Mouse (Mus musculus) embryonic stem cell, embryonic (primary cell): ENCODE results near the gene Parvg.

ENCODE experiments used
- CTCF ChIA-PET, 4 experiments: fragments of 300-600 bp in 2 of 4; fragments of 350-600 bp in 2 of 4; sonication (Branson Sonifier 250); formaldehyde crosslinking; loops; one replicate each; lab custom pipeline; 2022; ENCODE audit warnings: inconsistent platforms in 2 of 4; lab: Charles Lee
- POLR2A ChIA-PET, 4 experiments: fragments of 300-600 bp in 2 of 4; fragments of 350-600 bp in 2 of 4; sonication (Branson Sonifier 250); formaldehyde crosslinking; loops; one replicate each; lab custom pipeline; 2022; ENCODE audit warnings: antibody characterized with exemption in 4 of 4, inconsistent platforms in 1 of 4; lab: Charles Lee

Gene Parvg

DNA sequence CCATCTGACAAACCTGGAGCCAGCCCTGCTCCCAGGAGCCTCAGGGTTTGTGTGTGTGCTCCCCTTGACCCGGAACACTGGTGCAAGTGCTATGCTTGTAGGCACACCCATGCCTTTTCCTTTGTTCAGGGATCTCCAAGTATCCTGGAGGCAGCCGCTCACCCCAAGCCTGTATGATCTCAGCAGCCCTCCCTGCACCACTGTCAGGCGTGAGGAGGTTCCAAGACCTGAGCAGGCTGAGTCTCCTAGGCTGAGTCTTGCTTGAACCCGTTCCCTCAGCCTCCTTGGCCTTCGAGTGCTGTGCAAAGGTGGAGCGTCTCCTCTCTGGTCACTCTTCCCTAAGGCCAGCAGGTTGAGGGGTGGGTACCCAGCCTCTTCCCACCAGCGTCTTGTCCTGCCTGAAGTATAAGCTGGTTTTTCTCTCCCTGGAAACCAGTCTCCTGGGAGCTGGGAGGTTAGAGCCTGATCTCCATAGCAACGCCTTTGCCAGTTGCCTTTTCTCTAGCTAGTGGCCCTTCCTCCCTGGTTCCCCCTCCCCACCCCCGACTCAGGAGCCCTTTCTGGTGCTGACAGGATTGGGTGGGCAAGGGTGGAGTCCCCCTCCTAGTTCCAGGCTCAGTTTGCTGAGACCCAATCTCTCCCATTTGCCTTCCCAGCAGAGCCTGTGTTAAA is 24.0 kb upstream of the Parvg start:
- ChIA-PET POLR2A (interaction anchor here in 2 of 4 experiments (0.7 to 1.7 kb wide), 3 partner anchors 18 to 116 kb away, joined by 3 to 5 read pairs (median 4); no protein-coding TSS in a partner anchor), CTCF (no interaction called here)

- CTCF ChIA-PET: interaction anchor here in 3 of 4 experiments (0.5 to 1.2 kb wide), 5 partner anchors 15 to 444 kb away, joined by 3 to 7 read pairs (median 4); no protein-coding TSS in a partner anchor
- POLR2A ChIA-PET: interaction anchor here in 2 of 4 experiments (0.6 to 1.7 kb wide), 6 partner anchors 16 to 644 kb away, joined by 3 to 5 read pairs (median 4); no protein-coding TSS in a partner anchor
Measured at GRCm38 (mm10) chr15:84300591-84300990, 23.2 kb upstream of the Parvg start.

GRCm38 (mm10) chr15:84301026-84301425 is 22.8 kb upstream of the Parvg start:
- ChIA-PET CTCF (interaction anchor here in 3 of 4 experiments (0.6 to 1.2 kb wide), 4 partner anchors 16 to 444 kb away, joined by 3 to 7 read pairs (median 4); no protein-coding TSS in a partner anchor), POLR2A (interaction anchor here in 2 of 4 experiments (0.5 to 1.7 kb wide), 6 partner anchors 15 to 644 kb away, joined by 3 to 5 read pairs (median 4); no protein-coding TSS in a partner anchor)

GRCm38 (mm10) chr15:84301641-84302420 is 22.0 kb upstream of the Parvg start:
- ChIA-PET POLR2A (interaction anchor here in 2 of 4 experiments (0.9 to 1.7 kb wide), 3 partner anchors 12 to 118 kb away, joined by 3 to 5 read pairs (median 4); no protein-coding TSS in a partner anchor), CTCF (interaction anchor here in 3 of 4 experiments (0.5 to 1.2 kb wide), 4 partner anchors 18 to 329 kb away, joined by 3 to 13 read pairs (median 5); no protein-coding TSS in a partner anchor)

DNA sequence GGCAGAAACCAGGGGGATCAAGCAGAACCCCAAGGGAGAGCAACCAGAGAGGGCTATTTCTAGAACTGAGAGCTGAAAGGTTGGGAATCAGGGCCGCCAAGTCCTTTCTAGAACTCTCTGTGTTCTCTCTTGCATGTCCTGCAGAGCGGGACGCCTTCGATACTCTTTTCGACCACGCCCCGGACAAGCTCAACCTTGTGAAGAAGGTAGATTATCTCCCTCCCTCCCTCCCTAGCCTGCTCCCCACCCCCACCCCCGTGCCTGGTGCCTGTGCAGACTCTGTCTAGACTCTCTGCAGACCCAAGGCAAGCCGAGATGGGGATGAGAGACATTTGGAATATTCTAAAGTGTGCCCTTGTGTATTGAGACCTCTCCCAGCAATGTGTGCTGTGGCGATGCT is 20.6 kb upstream of the Parvg start:
- POLR2A ChIA-PET: interaction anchor here in 2 of 4 experiments (0.7 to 1.0 kb wide), 4 partner anchors 9 to 63 kb away, joined by 3 read pairs; no protein-coding TSS in a partner anchor

DNA sequence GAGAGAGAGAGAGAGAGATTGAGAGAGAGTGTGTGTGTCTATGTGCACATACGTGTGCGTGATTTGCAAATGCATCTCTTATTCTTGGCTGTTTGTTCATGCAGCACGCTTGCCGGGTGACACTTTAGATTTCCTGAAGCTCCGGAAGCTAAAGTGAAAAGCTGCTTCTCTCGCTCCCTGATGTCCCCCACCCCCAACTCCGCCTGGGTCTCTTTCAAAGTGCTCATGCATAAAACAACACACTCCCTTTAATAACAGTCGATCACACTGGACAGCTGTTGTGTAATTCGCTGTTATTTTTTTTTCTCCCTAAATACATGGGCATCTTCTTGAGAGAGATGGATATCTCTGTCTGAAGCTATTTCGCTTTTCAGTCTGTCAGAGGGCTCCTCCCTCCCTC is 18.5 kb upstream of the Parvg start:
- CTCF ChIA-PET: interaction anchor here in 1 of 4 experiments (0.6 kb wide), 1 partner anchor 119 kb away, joined by 3 read pairs; no protein-coding TSS in a partner anchor
- POLR2A ChIA-PET: interaction anchor here in 1 of 4 experiments (0.6 to 0.7 kb wide), 2 partner anchors 19 to 304 kb away, joined by 3 to 4 read pairs; partner anchors contain the start of gene Parvg

More for the DNA sequence above, 20.6 kb upstream of the Parvg start:
- CTCF ChIA-PET: interaction anchor here in 2 of 4 experiments (0.5 to 1.5 kb wide), 4 partner anchors 17 to 90 kb away, joined by 3 to 7 read pairs (median 3); no protein-coding TSS in a partner anchor

GRCm38 (mm10) chr15:84310271-84310670 is 13.6 kb upstream of the Parvg start:
- ChIA-PET CTCF (no interaction called here), POLR2A (no interaction called here)

DNA sequence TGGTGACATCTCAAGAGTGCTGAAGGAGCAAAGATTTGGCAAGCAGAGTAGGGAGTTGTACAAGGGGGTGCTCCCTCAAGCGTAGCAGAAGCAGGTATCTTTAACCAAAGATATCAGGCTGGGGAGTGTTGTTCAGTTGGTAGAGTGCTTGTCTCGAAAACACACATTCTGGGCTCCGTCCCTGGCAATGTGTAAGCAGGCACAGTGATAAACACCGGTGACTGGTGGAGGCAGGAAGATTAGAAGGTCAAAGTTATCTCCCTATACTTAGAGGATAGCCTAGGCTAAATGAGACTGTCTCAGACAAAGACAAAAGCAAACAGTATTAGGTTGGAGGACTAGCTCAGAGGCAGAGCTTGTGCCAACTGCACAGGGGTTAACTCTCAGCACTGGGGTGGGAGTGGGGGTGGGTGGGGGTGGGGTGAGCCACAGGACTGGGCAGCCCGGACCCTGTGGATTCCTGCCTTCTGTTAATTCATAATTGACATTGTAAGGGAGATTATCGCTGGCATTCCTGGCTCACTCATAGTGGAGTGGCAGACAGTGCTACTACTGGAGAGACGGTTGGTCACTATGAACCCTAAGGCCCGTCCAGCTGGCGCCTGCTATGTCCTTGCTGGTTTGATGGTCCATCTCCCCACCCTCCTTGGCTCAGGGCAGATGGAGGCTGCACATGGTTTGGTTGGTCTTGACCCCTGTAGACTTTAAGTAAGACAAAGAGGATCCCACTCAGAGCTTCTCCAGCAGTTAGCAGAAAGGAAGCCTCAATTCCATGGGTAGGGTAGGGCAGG is 12.3 kb upstream of the Parvg start:
- ChIA-PET CTCF (no interaction called here), POLR2A (interaction anchor here in 1 of 4 experiments (1.2 kb wide), 1 partner anchor 12 kb away, joined by 3 read pairs; the partner anchor contains the start of gene Parvg)

DNA sequence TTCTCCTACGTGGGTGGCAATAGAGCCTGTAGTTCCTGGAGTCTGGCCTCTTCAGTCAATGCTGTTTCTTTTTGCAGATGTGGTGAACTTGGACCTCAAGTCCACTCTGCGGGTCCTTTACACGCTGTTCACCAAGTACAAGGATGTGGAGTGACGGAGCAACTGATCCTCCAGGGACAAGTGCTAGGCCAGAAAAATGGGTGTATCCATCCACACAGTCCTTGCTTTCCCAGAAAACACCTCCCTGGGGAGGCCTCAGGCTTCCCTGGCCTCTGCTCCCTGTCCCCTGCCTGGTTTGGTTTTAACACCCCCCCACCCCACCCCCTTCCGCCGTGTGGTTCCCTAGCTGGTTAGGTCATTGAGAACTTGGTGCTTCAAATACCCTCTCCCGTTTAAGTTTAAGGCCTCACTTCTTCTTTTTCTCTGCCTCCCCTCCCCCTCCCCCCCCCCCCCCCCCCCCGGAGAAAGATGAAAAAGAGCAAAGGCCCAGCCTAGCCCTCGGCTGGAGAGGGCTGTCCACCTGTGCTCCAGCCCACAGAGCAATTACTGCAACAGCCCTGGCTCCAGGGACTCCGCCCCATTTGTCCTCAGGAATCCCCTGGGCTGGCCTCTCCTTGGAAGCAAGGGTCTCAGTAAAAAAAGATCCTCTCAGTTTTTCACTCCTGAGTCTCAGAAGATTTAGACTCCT is 10.8 kb upstream of the Parvg start:
- ChIA-PET POLR2A (interaction anchor here in 1 of 4 experiments (1.2 to 4.2 kb wide), 2 partner anchors 10 to 12 kb away, joined by 3 to 22 read pairs; partner anchors contain the start of gene Parvg), CTCF (interaction anchor here in 1 of 4 experiments (0.6 kb wide), 1 partner anchor 29 kb away, joined by 3 read pairs; no protein-coding TSS in a partner anchor)

GRCm38 (mm10) chr15:84313566-84313878 is 10.3 kb upstream of the Parvg start:
- CTCF ChIA-PET: no interaction called here
- POLR2A ChIA-PET: interaction anchor here in 2 of 4 experiments (2.2 to 4.2 kb wide), 2 partner anchors 11 kb away, joined by 9 to 22 read pairs; partner anchors contain the start of gene Parvg (in 1 of the 2)

GRCm38 (mm10) chr15:84314420-84315080 is 9.3 kb upstream of the Parvg start:
- POLR2A ChIA-PET: interaction anchor here (0.8 to 4.2 kb wide), 9 partner anchors 10 to 500 kb away, joined by 3 to 22 read pairs (median 3); partner anchors contain the start of gene Parvg (in 1 of the 4)
- CTCF ChIA-PET: interaction anchor here in 3 of 4 experiments (0.6 to 1.7 kb wide), 7 partner anchors 30 to 388 kb away, joined by 3 to 4 read pairs (median 3); no protein-coding TSS in a partner anchor

- CTCF ChIA-PET: interaction anchor here in 3 of 4 experiments (0.5 to 1.7 kb wide), 5 partner anchors 57 to 1687 kb away, joined by 3 to 4 read pairs (median 3); no protein-coding TSS in a partner anchor
- POLR2A ChIA-PET: interaction anchor here (0.6 to 4.2 kb wide), 9 partner anchors 9 to 306 kb away, joined by 3 to 22 read pairs (median 3); partner anchors contain the start of gene Parvg (in 1 of the 4)
Measured at GRCm38 (mm10) chr15:84315276-84316046, 8.4 kb upstream of the Parvg start.

GRCm38 (mm10) chr15:84319393-84319792 is 4.4 kb upstream of the Parvg start:
- ChIA-PET CTCF (interaction anchor here in 2 of 4 experiments (0.7 to 0.8 kb wide), 2 partner anchors 16 to 59 kb away, joined by 3 to 7 read pairs; no protein-coding TSS in a partner anchor), POLR2A (interaction anchor here in 1 of 4 experiments (0.6 to 1.5 kb wide), 4 partner anchors 11 to 52 kb away, joined by 3 to 4 read pairs (median 4); no protein-coding TSS in a partner anchor)

DNA sequence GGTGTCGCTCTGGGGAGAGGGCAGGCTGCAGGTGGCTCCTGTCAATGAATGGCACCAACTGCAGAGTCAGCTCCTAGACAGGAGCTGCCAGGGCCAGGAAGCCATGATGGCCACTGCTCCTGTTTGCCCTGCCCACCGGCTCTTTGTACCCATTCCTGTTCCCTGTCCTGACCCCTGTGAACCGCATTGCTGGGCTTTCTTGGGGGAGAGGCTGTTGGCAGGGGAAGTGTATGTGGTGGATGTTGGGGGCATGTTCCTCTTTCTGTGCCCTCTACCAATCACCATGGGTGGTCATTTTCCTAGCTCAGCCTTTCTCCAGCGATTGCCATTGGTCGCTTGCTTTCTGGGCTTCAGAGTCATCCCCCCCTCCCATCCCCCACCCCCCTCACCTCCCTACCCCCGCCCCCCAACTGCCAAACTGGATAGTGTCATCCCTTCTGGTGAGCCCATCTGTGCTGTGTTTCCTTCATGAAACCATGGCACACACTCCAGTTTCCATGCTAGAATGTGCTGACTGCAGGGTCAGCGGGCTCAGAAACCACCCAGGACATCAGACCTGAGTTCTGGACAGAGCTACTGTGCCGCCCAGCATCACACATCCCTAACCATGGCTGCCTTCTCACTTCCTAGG is 2.2 kb upstream of the Parvg start:
- POLR2A ChIA-PET: interaction anchor here in 1 of 4 experiments (1.0 kb wide), 1 partner anchor 13 kb away, joined by 4 read pairs; no protein-coding TSS in a partner anchor
- CTCF ChIA-PET: no interaction called here
